Mouse (Mus musculus) bone marrow macrophage, adult 2 months (primary cell): Measurements from ENCODE around the gene Rfc2. TPM values are rescaled to one million over a fixed set of nuclear protein-coding genes. Genes with fewer than 3 reads are reported as not detected.

Source experiments
- H3K27ac ChIP-seq: 2 replicates; pipeline ENCODE4 v1.5.1; 2012; ENCODE audit warnings: low read depth, low read length; ENCODE audit not compliant: insufficient read depth
- H3K4me1 ChIP-seq: 2 replicates; pipeline ENCODE4 v1.6.1; 2012; ENCODE audit warnings: low read length; ENCODE audit not compliant: control insufficient read depth, insufficient read depth
- H3K4me3 ChIP-seq: 2 replicates; pipeline ENCODE4 v1.5.1; 2012; ENCODE audit warnings: mild to moderate bottlenecking, low read length, moderate library complexity; ENCODE audit not compliant: insufficient read depth
- CTCF ChIP-seq: IDR thresholded peaks from 2 replicates; pipeline ENCODE4 v1.5.1; 2012; ENCODE audit warnings: low read depth, mild to moderate bottlenecking, low read length, moderate library complexity
- POLR2A ChIP-seq: IDR thresholded peaks from 2 replicates; pipeline ENCODE4 v1.6.1; 2012; ENCODE audit warnings: mild to moderate bottlenecking, low read depth, low read length, borderline replicate concordance
- polyA plus RNA-seq: library from polyadenylated mRNA; stranded (reverse); fragments of >200 nt; gene quantifications from 2 replicates; pipeline ENCODE4 v1.2.4, GENCODE M21; 2012; ENCODE audit not compliant: missing spikeins, insufficient read depth, insufficient read length

Gene Rfc2
- 90.0 and 91.9 TPM in 2 replicates for polyA plus RNA-seq

- Histone ChIP-seq H3K4me3 (no peak within 1 kb of the TSS), H3K4me1 (peaks cover 16% of the 10 kb centered on the region), H3K27ac (no peak within 1 kb of the TSS)
- TF ChIP-seq POLR2A (no peak), CTCF (no peak)
Measured at GRCm38 (mm10) chr5:134581146-134581545, at the start of gene Rfc2. TSS of gene Rfc2 (plus strand) at chr5:134581366.

DNA sequence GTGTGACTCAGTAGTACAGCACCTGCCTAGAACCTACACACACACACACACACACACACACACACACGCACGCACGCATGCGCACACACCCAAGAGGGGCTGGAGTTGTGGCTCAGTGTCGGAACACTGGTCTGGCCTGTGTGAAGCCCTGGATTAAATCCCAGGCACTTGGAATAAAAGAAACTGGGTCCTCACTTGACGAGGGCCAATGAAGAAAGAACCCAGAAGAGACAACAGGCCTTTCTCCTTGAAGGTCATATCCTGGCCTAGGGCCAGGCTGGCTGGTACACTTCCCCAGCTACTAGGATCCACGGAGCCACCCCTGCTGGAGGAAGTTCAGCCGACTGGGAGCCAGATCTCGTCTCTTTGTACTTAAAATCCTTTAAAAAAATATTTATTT, 49.6 kb upstream of the Rfc2 start:
- Histone ChIP-seq H3K4me3 (no peak overlapping the region), H3K27ac (peak overlapping the region; percentile 69), H3K4me1 (peaks cover 21% of the 10 kb centered on the region)
- no peak for TF ChIP-seq CTCF
- no peak for TF ChIP-seq POLR2A

GRCm38 (mm10) chr5:134532417-134532816, 48.7 kb upstream of the Rfc2 start:
- Histone ChIP-seq H3K4me3 (no peak overlapping the region), H3K27ac (0 out of 2 replicates have a peak overlapping the region, but pooled peaks have one; percentile 24), H3K4me1 (peaks cover 21% of the 10 kb centered on the region)
- TF ChIP-seq CTCF (no peak), POLR2A (no peak)

DNA sequence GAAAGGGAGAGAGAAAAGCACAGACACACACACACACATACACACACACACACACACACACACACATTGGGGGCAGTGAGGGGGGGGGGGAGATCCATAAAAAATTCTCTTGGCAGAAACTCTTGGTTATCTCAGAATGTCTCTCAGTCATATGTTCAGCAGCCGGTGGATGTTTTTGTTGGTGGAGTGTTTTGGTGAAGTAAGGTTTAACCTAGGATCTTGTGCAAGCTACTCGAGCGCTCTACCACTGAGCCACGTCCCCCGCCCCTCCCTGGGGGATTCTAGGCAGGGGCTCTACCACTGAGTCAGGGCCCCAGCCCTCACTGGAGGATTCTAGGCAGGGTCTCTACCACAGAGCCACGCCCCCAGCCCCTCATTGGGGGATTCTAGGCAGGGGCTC, 45.1 kb upstream of the Rfc2 start:
- no peak overlapping the region for H3K27ac ChIP-seq
- H3K4me3 ChIP-seq = no peak overlapping the region
- TF ChIP-seq POLR2A = no peak
- TF ChIP-seq CTCF = no peak
- peaks cover 38% of the 10 kb centered on the region for H3K4me1 ChIP-seq

- H3K4me3 ChIP-seq = no peak overlapping the region
- peak overlapping the region; percentile 69 for H3K27ac ChIP-seq
- H3K4me1 ChIP-seq = peaks cover 19% of the 10 kb centered on the region
- TF ChIP-seq POLR2A (no peak), CTCF (no peak)
Measured at GRCm38 (mm10) chr5:134539891-134540290, 41.3 kb upstream of the Rfc2 start.

- TF ChIP-seq POLR2A (no peak), CTCF (no peak)
- Histone ChIP-seq H3K4me1 (peaks cover 19% of the 10 kb centered on the region), H3K4me3 (no peak overlapping the region), H3K27ac (no peak overlapping the region)
Measured at GRCm38 (mm10) chr5:134540881-134541280, 40.3 kb upstream of the Rfc2 start.

DNA sequence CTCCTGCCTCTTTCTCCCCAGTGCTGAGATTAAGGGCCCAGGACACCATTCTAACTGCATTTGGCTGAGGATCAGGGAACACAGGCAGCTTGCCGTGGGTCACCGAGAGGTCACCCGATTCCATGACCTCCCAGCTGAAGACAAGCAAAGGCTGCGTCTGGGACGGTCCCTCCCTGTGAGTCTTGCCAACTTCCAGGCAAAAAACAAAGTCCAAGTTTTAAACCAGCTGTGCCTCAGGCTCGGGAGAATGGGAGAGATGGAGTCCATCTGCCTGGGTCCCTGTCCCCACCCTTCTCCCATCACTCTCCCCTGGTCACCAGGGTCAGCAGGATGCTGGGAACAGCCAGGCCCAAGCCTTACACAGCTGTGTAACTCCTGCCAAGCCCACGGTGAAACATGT, 39.5 kb upstream of the Rfc2 start:
- H3K4me3 ChIP-seq = no peak overlapping the region
- peaks cover 19% of the 10 kb centered on the region for H3K4me1 ChIP-seq
- TF ChIP-seq POLR2A (no peak), CTCF (no peak)
- H3K27ac ChIP-seq = no peak overlapping the region

DNA sequence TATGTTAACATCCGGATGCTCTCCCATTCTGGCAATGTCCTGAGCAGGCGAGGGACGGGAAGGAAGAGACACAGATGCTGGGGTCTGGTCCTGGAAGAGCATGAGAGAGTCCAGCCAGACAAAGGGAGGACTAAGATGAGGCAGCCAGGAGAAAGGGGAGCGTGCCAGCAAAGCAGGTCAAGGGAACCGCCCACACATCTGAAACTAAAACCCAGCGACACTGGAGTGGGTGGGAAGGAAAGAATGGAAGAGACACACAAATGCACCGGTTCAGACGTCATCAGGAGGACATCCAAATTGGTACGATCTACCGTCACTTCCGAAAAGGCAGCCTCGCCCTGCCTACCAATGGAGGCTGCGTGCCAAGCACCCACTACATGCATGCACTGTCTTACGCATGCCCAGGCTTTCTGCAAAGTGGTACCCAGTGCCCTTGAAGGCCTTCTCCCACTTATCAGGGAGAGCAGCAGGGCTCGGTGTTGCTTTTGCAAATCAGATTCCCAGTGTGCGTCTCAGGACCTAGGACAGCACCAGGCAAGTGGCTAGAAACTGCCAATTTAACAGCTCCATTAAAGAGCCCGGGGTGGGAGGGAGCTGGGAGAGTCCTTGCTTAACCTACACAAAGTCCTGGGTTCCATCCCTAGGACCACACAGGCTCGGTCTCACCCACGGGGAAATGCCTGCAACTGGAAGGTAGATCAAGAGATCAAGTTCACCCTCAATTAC, 36.5 kb upstream of the Rfc2 start:
- Histone ChIP-seq H3K27ac (no peak overlapping the region), H3K4me3 (no peak overlapping the region), H3K4me1 (peaks cover 17% of the 10 kb centered on the region)
- TF ChIP-seq POLR2A (no peak), CTCF (no peak)

DNA sequence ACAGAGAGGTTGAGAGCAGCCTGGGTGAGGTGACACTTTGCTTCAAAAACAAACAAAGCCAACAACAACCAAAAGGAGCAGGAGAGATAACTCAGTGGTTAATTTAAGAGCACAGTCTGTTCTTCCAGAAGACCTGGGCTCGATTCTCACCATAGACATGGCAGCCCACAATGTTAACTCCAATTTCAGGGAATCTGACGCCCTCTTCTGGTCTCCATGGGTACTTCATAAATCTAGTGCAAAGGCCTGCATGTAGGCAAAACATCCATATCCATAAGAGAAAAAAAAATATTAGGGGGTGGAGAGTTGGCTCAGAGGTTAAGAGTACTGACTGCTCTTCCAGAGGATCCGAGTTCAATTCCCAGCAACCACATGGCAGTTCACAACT, 35.9 kb upstream of the Rfc2 start:
- Histone ChIP-seq H3K27ac (no peak overlapping the region), H3K4me3 (no peak overlapping the region), H3K4me1 (peaks cover 13% of the 10 kb centered on the region)
- no peak for TF ChIP-seq POLR2A
- TF ChIP-seq CTCF = no peak

DNA sequence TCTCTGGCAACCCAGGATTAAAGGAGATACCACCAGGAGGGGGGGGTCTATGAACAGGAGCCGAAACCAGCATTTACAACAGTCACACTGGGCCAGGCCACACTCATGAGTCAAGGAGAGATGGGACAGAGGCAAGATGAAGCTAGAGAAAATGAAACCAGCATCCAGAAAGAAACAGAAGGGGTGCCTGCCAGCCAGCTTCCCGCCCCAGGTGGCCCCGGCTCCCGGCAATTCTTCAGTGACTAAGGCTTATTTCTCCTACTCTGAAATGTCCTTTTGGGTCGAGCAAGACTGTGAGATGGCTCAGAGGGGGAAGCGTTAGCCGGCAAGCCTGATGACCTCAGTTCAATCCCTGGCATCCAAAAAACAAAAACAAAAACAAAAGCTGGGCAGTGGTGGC, 34.4 kb upstream of the Rfc2 start:
- peaks cover 7% of the 10 kb centered on the region; the same call in 1 of the 2 replicates for H3K4me1 ChIP-seq
- H3K27ac ChIP-seq = no peak overlapping the region
- H3K4me3 ChIP-seq = no peak overlapping the region
- TF ChIP-seq POLR2A (no peak), CTCF (no peak)

DNA sequence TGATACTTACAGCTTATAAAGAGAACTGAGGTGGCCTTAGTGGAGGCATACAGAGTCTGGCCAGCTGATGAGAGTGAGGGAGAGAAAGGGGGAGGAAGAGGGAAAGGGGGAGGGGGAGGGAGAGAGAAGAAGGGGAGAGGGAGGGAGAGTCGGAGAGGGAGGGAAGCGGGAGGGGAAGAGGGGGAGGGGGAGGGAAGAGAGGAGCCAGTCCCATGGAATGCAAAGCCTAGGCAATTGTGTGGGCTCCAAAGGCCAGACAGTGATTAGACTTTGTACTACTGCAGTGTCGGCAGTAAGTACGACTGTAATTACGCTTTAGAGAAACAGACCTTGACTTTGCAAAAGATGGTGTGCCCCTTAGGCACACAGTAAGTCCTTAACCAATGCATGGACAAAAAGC, 32.9 kb upstream of the Rfc2 start:
- no peak overlapping the region for H3K27ac ChIP-seq
- peaks cover 11% of the 10 kb centered on the region; the same call in 1 of the 2 replicates for H3K4me1 ChIP-seq
- no peak for TF ChIP-seq CTCF
- TF ChIP-seq POLR2A = no peak
- no peak overlapping the region for H3K4me3 ChIP-seq
